Mouse (Mus musculus) C3H10T1/2 (cell line): ENCODE results near the gene Zfp830. TPM values are rescaled to one million over a fixed set of nuclear protein-coding genes. Genes with fewer than 3 reads are reported as not detected.

ENCODE experiments used
- polyA plus RNA-seq, 2 experiments: library from polyadenylated mRNA; unstranded; fragments of >200 nt; fragmentation: generic; extraction: Trizol; gene quantifications; one replicate each; pipeline ENCODE4 v1.2.1; 2012; ENCODE audit warnings: missing spikeins in 2 of 2

The Zfp830 gene
- 10 to 100 TPM in 1 of 2 experiments, 1 to 10 TPM in 1; 2.4 to 13.7 TPM for polyA plus RNA-seq

DNA sequence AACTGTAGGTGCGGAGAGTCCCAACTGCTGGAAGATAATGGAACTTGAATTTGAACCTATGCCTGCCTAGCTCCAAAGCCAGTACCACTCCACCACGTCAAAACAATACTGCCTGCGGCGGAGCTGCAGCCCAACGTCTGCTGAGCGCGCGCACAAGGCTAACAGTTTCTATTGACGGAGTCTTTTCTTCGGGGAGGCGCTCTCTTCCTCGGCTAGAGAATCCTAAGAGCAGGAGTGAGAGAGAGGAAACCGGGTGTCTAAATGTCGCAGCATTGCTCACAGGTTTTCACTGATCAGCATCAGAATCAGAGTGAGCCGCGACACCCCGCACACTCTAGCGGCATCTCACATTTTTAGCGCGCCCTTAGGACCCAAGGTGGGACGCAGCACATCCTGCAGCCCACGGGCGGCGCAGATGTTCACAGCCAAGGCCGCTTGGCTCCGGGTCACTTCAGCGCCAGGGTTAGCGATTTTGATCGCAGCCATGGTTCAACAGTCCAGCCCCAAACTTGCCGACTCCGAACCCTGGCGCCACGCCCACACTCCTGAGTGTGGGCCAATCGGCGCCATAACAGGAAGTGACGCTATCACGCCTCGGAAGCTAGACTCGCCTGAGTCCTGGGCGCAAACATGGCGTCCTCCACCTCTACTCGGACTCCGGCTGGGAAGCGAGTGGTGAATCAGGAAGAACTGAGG lies at the start of gene Zfp830, which contains the start of gene Cct6b:
Zfp830 (plus strand) TSS at position 604 of the 696 bp plus-strand sequence.
Cct6b (minus strand) TSS at position 580 of the 696 bp plus-strand sequence.

GRCm38 (mm10) chr11:82780983-82781903 lies 17.1 kb downstream of the Zfp830 start, which contains the start of gene Lig3:
Gene Lig3 (plus strand): TSS chr11:82781108.

Other genes with a start within 250 kb of the Zfp830 start
- gene Cct6b, start within 50 bp of the Zfp830 start, polyA plus RNA-seq: under 1 TPM; 0.09 to 0.64 TPM
- 10 to 100 TPM in 1 of 2 experiments, 1 to 10 TPM in 1; 7.6 to 17.1 TPM for gene Lig3, start 16.8 kb downstream of the Zfp830 start, polyA plus RNA-seq
- 1 to 10 TPM; 2.4 to 4.4 TPM for gene Rffl, start 106.9 kb downstream of the Zfp830 start, polyA plus RNA-seq
- 10 to 100 TPM; 21.0 to 22.0 TPM for gene Rad51d, start 126.3 kb downstream of the Zfp830 start, polyA plus RNA-seq
- under 1 TPM; 0.01 to 0.12 TPM for gene Fndc8, start 127.8 kb downstream of the Zfp830 start, polyA plus RNA-seq
- gene Nle1, start 144.1 kb downstream of the Zfp830 start, polyA plus RNA-seq: 10 to 100 TPM; 23.7 to 54.0 TPM
- gene Unc45b, start 146.2 kb downstream of the Zfp830 start, polyA plus RNA-seq: under 1 TPM in 1 of 2 experiments, not detected in 1; 0.04 TPM
- under 1 TPM; 0.02 to 0.35 TPM for gene Slfn5, start 187.0 kb downstream of the Zfp830 start, polyA plus RNA-seq
- under 1 TPM; 0.21 to 0.73 TPM for gene Slfn9, start 227.5 kb downstream of the Zfp830 start, polyA plus RNA-seq